Mouse (Mus musculus) G1E (cell line): Measurements from ENCODE around the gene Spryd3.

Experiments used
- CTCF ChIP-seq: IDR thresholded peaks from 2 replicates; pipeline ENCODE4 v1.5.1; 2012; ENCODE audit warnings: low read depth, low read length, inconsistent platforms, mixed read lengths
- GATA1 ChIP-seq: IDR thresholded peaks from 2 replicates; pipeline ENCODE4 v1.6.1; 2012; ENCODE audit warnings: borderline replicate concordance, low read length, inconsistent platforms, mixed read lengths
- GATA2 ChIP-seq: IDR thresholded peaks from 2 replicates; pipeline ENCODE4 v1.6.1; 2012; ENCODE audit warnings: low read depth, low read length, inconsistent platforms, borderline replicate concordance
- POLR2AphosphoS5 ChIP-seq: IDR thresholded peaks from 2 replicates; pipeline ENCODE4 v1.6.1; 2012; ENCODE audit warnings: low read depth, low read length, inconsistent platforms; ENCODE audit not compliant: insufficient replicate concordance
- TAL1 ChIP-seq: conservative IDR thresholded peaks from 2 replicates; pipeline ENCODE4 v1.6.1; 2012; ENCODE audit warnings: low read depth, low read length, inconsistent platforms, mixed read lengths

GRCm38 (mm10) chr15:102106754-102107456 is 29.1 kb downstream of the Spryd3 start:
- no peak for TF ChIP-seq CTCF
- no peak for TF ChIP-seq GATA1
- TF ChIP-seq TAL1 = no peak
- TF ChIP-seq POLR2AphosphoS5 = no peak
- no peak for TF ChIP-seq GATA2
